Mouse (Mus musculus) bone marrow, adult 2 months (tissue): ENCODE data around the gene Qprt.

Experiments used
- CTCF ChIP-seq: fragments of 200-500 bp; IDR thresholded peaks from 2 replicates; pipeline ENCODE4 v1.5.1; 2011; ENCODE audit warnings: low read length, control low read depth; ENCODE audit not compliant: control insufficient read depth, insufficient read depth
- POLR2A ChIP-seq: fragments of 200-500 bp; IDR thresholded peaks from 2 replicates; pipeline ENCODE4 v1.6.1; 2011; ENCODE audit warnings: low read depth, mild to moderate bottlenecking, control low read depth, low read length, borderline replicate concordance; ENCODE audit not compliant: control insufficient read depth

DNA sequence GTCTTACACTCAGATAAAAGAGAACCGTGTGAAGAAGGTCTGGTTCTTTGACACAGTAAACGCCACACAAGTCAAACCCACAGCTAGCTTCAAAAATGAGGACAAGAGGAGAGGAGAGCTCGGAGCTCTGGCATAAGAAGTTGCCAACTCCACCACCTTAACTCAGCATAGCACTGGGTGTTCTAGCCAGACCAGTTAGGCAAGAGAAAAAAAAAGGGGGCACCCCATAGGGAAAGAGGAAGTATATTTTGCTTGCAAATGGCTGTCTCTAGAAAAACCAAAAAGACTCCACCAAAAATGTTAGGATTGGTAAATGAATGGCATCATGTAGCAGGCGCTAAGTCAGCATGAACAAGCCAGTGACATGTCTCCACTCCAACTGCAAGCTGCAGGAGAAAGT is 42.0 kb upstream of the Qprt start:
- TF ChIP-seq POLR2A (no peak), CTCF (no peak)
